Mouse (Mus musculus): ENCODE results near the gene Fez1. TPM values are rescaled to one million over a fixed set of nuclear protein-coding genes. Genes with fewer than 3 reads are reported as not detected.

The Fez1 gene
- 21.9 and 25.3 TPM in 2 replicates for polyA plus RNA-seq (2014; fragmentation: Nextera tagmentation; extraction: Ambion mirVana)

DNA sequence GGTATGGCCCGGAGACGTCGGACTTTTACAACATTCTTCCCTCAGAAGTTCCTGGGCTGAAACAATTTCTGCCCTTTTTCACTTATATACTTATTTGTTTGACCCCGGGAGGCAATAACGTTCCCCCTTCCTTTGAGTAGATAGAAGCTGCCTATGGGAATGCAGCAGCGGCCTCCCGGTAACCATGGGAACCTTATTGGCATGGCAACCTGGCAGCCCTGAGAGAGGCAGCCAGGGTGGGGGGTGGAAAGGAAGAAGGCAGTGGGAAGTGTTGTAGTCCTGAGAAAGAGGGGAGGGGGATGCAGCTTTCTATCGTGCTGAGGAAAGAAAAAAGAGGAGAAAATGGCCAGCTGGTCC is at the start of gene Fez1:
Gene Fez1, plus strand, starts transcription at position 221 of the 357 bp plus-strand sequence.
- ATAC-seq (replicated peaks; ENCODE audit: low FRiP score, low TSS enrichment, low read depth) (peak; percentile 83), DNase-seq (ENCODE audit: low spot score) (peak; percentile 70)
- peak within 1 kb of the TSS; percentile 20 for H3K4me2 ChIP-seq (ENCODE audit: low read length)
- peaks cover 9% of the 10 kb centered on the region for H3K4me1 ChIP-seq (replicated peaks; ENCODE audit: control insufficient read depth, insufficient read depth, low read length)
- H3K27me3 ChIP-seq (replicated peaks; ENCODE audit: control insufficient read depth, insufficient read depth, low read length) = no peaks in the 10 kb centered on the region
- under 1% methylated on average over 8 of the region's 8 CpGs for WGBS
- no peaks in the 10 kb centered on the region for H3K36me3 ChIP-seq (ENCODE audit: control insufficient read depth, insufficient read depth, low read length)
- no peak within 1 kb of the TSS for H3K4me3 ChIP-seq (ENCODE audit: low read depth, low read length)
- H3K9ac ChIP-seq (ENCODE audit: low read length) = no peak within 1 kb of the TSS
- H3K9me3 ChIP-seq (ENCODE audit: control insufficient read depth, low read length) = no peaks in the 10 kb centered on the region
- no peak within 1 kb of the TSS; the same call in 1 of the 2 replicates for H3K27ac ChIP-seq (ENCODE audit: low read depth)

DNA sequence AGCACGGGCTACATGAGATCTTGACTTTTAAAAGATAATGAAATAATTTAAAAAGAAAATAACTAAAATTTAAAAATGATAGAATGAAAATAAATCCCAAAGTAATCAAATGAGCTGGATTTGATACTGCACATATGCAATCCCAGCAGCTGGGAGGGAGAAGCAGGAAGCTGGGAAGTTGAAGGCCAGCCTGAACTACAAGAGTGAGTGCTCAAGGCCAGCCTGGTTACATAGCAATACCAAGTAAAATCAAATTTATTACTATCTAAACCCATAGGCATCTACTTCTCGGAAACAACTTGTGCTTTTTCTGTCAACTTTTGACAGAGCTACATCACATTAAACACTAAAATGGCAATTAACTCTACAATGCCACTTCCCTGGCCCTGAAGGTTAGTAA is 37.7 kb upstream of the Fez1 start:
- no peak overlapping the region for H3K4me2 ChIP-seq (ENCODE audit: low read length)
- no peaks in the 10 kb centered on the region for H3K27me3 ChIP-seq (replicated peaks; ENCODE audit: control insufficient read depth, insufficient read depth, low read length)
- H3K4me1 ChIP-seq (replicated peaks; ENCODE audit: control insufficient read depth, insufficient read depth, low read length) = no peaks in the 10 kb centered on the region
- no peak overlapping the region for H3K9ac ChIP-seq (ENCODE audit: low read length)
- no peaks in the 10 kb centered on the region for H3K9me3 ChIP-seq (ENCODE audit: control insufficient read depth, low read length)
- WGBS = 72% methylated on average over 2 of the region's 2 CpGs
- no peak overlapping the region for H3K27ac ChIP-seq (ENCODE audit: low read depth)
- ATAC-seq (replicated peaks; ENCODE audit: low FRiP score, low TSS enrichment, low read depth) (no peak), DNase-seq (ENCODE audit: low spot score) (no peak)
- H3K36me3 ChIP-seq (ENCODE audit: control insufficient read depth, insufficient read depth, low read length) = peaks cover 96% of the 10 kb centered on the region
- no peak overlapping the region for H3K4me3 ChIP-seq (ENCODE audit: low read depth, low read length)

DNA sequence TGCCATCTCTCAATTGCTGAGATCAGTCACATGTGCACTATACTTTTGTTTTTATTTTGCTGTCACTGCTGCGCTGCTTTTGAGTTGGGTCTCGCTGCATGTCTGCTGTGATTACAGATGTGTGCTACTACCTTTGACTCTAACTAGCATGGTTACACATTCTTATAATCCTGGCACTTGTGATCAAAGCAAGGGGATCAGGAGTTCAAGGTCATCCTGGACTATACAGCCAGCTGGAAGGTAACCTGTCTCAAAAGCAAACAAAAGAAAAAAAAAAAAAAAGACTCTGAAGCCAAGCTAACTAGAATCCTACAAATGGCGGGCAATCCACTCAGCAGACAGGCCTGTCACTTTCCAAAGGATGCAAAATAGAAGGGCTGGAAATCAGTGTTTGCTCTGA is 29.5 kb upstream of the Fez1 start:
- H3K36me3 ChIP-seq (ENCODE audit: control insufficient read depth, insufficient read depth, low read length) = peaks cover 55% of the 10 kb centered on the region
- no peak overlapping the region for H3K9ac ChIP-seq (ENCODE audit: low read length)
- H3K4me2 ChIP-seq (ENCODE audit: low read length) = no peak overlapping the region
- H3K4me3 ChIP-seq (ENCODE audit: low read depth, low read length) = no peak overlapping the region
- DNase-seq (ENCODE audit: low spot score) (no peak), ATAC-seq (replicated peaks; ENCODE audit: low FRiP score, low TSS enrichment, low read depth) (no peak)
- H3K27ac ChIP-seq (ENCODE audit: low read depth) = no peak overlapping the region
- WGBS = 92% methylated on average over 3 of the region's 3 CpGs
- H3K9me3 ChIP-seq (ENCODE audit: control insufficient read depth, low read length) = no peaks in the 10 kb centered on the region
- no peaks in the 10 kb centered on the region for H3K27me3 ChIP-seq (replicated peaks; ENCODE audit: control insufficient read depth, insufficient read depth, low read length)
- H3K4me1 ChIP-seq (replicated peaks; ENCODE audit: control insufficient read depth, insufficient read depth, low read length) = peaks cover 13% of the 10 kb centered on the region

DNA sequence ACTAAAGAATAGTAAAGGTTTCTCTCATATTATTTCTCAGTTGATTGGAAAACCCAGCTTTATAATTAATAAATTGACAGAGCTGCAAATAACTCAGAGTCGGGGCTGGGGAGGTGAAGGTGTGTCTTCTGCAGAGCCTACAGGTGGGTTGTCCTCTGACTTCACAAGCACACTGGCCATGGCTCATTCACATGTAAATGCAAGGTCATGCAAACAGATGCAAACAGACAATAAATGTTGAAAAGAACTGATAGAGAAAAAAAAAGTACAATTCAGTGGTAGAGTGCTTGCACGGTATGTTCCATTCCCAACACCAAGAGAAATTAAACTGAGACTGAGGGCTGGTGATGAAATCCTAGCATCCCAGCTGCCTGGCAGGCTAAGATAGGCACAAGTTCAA is 27.2 kb upstream of the Fez1 start:
- no peak overlapping the region for H3K4me3 ChIP-seq (ENCODE audit: low read depth, low read length)
- H3K27me3 ChIP-seq (replicated peaks; ENCODE audit: control insufficient read depth, insufficient read depth, low read length) = no peaks in the 10 kb centered on the region
- no peak for ATAC-seq (replicated peaks; ENCODE audit: low FRiP score, low TSS enrichment, low read depth)
- WGBS = 77% methylated on average over 2 of the region's 2 CpGs
- H3K36me3 ChIP-seq (ENCODE audit: control insufficient read depth, insufficient read depth, low read length) = peaks cover 32% of the 10 kb centered on the region
- peaks cover 13% of the 10 kb centered on the region for H3K4me1 ChIP-seq (replicated peaks; ENCODE audit: control insufficient read depth, insufficient read depth, low read length)
- no peak overlapping the region for H3K4me2 ChIP-seq (ENCODE audit: low read length)
- no peak overlapping the region for H3K9ac ChIP-seq (ENCODE audit: low read length)
- DNase-seq (ENCODE audit: low spot score) = no peak
- H3K27ac ChIP-seq (ENCODE audit: low read depth) = no peak overlapping the region
- no peaks in the 10 kb centered on the region for H3K9me3 ChIP-seq (ENCODE audit: control insufficient read depth, low read length)

DNA sequence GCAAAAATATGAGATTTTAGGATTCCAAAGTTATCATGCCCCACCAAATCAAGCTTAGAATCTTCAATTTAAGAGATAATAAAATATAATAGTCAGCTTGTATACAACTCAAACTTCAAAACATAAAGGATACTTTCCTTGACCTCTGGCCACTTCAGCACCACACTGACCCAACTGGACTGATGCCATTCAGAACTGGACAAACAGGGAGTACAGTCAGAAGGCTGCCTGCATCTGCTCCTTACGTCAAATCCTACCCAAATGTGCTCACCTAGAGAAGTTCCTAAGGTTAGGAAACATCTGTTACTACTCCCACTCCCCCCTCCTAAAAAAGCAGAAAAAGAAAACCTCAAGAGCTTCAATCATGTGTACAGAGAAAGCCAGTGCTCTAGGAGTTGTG is 26.1 kb upstream of the Fez1 start:
- 77% methylated on average over 1 of the region's 1 CpGs for WGBS
- Histone ChIP-seq H3K36me3 (ENCODE audit: control insufficient read depth, insufficient read depth, low read length) (peaks cover 24% of the 10 kb centered on the region), H3K4me1 (replicated peaks; ENCODE audit: control insufficient read depth, insufficient read depth, low read length) (peaks cover 13% of the 10 kb centered on the region), H3K9me3 (ENCODE audit: control insufficient read depth, low read length) (no peaks in the 10 kb centered on the region), H3K4me2 (ENCODE audit: low read length) (peak overlapping the region; percentile 79), H3K27me3 (replicated peaks; ENCODE audit: control insufficient read depth, insufficient read depth, low read length) (no peaks in the 10 kb centered on the region), H3K9ac (ENCODE audit: low read length) (no peak overlapping the region), H3K27ac (ENCODE audit: low read depth) (no peak overlapping the region), H3K4me3 (ENCODE audit: low read depth, low read length) (peak overlapping the region; percentile 80; the same call in 1 of the 2 replicates)
- DNase-seq (ENCODE audit: low spot score) (no peak), ATAC-seq (replicated peaks; ENCODE audit: low FRiP score, low TSS enrichment, low read depth) (no peak)

DNA sequence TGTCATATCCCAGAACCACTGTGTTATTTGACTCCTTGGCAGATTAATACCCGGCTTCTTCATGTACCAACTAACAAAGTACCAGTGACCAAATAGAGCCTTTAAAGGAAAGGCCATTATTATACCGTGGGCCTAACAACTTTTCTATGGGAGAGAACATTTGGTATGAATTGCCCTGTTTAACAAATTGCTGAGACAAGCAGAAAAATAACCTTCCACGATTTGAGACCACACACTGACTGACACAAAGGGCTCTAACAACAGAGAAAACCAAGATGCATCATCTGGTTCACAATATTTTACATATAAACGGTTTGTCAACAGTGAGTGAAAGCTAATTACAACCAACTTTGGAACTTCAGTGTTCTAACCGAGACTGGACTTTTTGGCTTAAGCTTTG is 25.4 kb upstream of the Fez1 start:
- H3K9me3 ChIP-seq (ENCODE audit: control insufficient read depth, low read length) = no peaks in the 10 kb centered on the region
- peak overlapping the region; percentile 80 for H3K4me3 ChIP-seq (ENCODE audit: low read depth, low read length)
- H3K4me1 ChIP-seq (replicated peaks; ENCODE audit: control insufficient read depth, insufficient read depth, low read length) = peaks cover 13% of the 10 kb centered on the region
- no peaks in the 10 kb centered on the region for H3K27me3 ChIP-seq (replicated peaks; ENCODE audit: control insufficient read depth, insufficient read depth, low read length)
- peak overlapping the region; percentile 87 for H3K9ac ChIP-seq (ENCODE audit: low read length)
- 18% methylated on average over 5 of the region's 5 CpGs for WGBS
- H3K4me2 ChIP-seq (ENCODE audit: low read length) = peak overlapping the region; percentile 79
- no peak overlapping the region for H3K27ac ChIP-seq (ENCODE audit: low read depth)
- DNase-seq (ENCODE audit: low spot score) = no peak
- H3K36me3 ChIP-seq (ENCODE audit: control insufficient read depth, insufficient read depth, low read length) = peaks cover 17% of the 10 kb centered on the region
- ATAC-seq (replicated peaks; ENCODE audit: low FRiP score, low TSS enrichment, low read depth) = no peak

DNA sequence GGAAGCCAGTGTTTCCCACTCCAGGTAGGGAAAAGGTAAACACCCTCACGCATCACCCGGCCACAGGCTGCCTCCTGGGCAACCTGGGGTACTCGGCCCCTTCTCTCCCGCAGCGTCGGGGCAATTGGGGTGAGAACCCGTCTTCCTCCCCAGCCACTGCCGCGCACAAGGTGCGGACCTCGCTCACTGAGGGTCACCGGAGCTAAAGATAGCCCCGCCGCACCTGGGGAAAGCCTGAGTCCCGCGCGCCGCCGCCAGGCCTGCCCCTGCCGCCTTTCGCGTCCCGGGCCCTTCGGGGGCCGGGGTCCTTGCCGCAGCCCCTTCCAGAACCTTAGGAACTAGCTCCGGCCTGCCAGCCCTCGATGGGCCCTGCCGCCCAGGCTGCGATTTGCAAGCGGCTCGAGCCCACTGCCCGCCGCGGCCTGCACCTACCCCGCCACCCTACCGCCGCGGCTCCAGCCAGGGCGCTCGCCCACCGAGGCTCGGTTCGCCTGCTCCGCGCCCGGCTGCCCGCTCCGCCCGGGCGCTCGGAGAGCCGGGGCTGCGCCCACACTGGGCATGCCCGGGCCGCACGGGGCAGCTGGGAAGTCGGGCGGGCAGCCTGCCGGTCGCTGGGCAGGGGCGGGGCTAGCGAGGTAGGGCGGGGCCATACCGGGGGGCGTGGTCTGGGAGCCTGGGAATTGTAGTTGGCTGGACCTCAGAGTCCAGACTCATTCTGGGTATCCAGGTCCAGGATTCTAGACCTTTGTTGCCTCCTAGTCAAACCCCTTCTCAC is 24.7 kb upstream of the Fez1 start, which contains the start of gene Ei24:
Gene Ei24, minus strand, starts transcription at position 613 of the 775 bp plus-strand sequence.
- WGBS = under 1% methylated on average over 64 of the region's 66 CpGs
- H3K9me3 ChIP-seq (ENCODE audit: control insufficient read depth, low read length) = no peaks in the 10 kb centered on the region
- no peaks in the 10 kb centered on the region for H3K27me3 ChIP-seq (replicated peaks; ENCODE audit: control insufficient read depth, insufficient read depth, low read length)
- H3K4me2 ChIP-seq (ENCODE audit: low read length) = peak within 1 kb of the TSS; percentile 79
- peak within 1 kb of the TSS; percentile 87 for H3K9ac ChIP-seq (ENCODE audit: low read length)
- peaks cover 13% of the 10 kb centered on the region for H3K4me1 ChIP-seq (replicated peaks; ENCODE audit: control insufficient read depth, insufficient read depth, low read length)
- H3K36me3 ChIP-seq (ENCODE audit: control insufficient read depth, insufficient read depth, low read length) = peaks cover 9% of the 10 kb centered on the region
- H3K27ac ChIP-seq (ENCODE audit: low read depth) = 0 out of 2 replicates have a peak within 1 kb of the TSS, but pooled peaks have one; percentile 30
- H3K4me3 ChIP-seq (ENCODE audit: low read depth, low read length) = peak within 1 kb of the TSS; percentile 80
- DNase-seq (ENCODE audit: low spot score) = peak; percentile 99
- ATAC-seq (replicated peaks; ENCODE audit: low FRiP score, low TSS enrichment, low read depth) = peak; percentile 97

DNA sequence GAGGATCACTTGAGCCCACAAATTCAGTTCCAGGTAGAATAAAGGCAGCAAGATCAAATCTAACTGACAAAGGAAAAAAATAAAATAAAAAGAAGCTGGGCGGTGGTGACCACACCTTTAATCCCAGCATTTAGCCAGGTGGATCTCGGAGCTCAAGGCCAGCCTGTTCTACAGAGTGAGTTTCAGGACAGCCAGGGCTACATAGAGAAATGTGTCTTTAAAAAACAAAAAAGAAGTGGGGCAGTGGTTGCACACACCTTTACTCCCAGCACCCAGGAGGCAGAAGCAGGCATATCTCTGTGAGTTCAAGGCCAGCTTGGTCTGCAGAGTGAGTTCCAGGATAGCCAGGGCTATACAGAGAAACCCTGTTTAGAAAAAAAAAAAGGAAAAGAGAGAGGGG is 19.7 kb upstream of the Fez1 start:
- no peaks in the 10 kb centered on the region for H3K36me3 ChIP-seq (ENCODE audit: control insufficient read depth, insufficient read depth, low read length)
- H3K9me3 ChIP-seq (ENCODE audit: control insufficient read depth, low read length) = no peaks in the 10 kb centered on the region

DNA sequence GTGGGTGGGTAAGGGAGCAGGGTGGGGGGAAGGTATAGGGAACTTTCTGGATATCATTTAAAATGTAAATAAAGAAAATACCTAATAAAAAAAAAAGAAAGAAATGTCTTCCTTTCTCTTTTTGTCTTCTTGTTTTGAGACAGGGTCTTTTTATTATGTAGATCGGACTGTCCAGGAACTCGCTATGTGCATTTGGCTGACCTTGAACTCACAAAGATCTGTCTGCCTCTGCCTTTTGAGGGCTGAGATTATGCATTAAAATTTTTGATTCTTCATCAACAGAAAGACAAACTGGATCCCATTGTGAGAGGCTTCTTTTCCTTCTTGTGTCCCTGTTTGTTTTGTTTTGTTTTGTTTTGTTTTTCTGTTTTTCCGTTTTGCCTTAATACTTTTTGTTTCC is 18.7 kb upstream of the Fez1 start:
- 86% methylated on average over 3 of the region's 3 CpGs for WGBS

More for the DNA sequence above, 19.7 kb upstream of the Fez1 start:
- Histone ChIP-seq H3K27ac (ENCODE audit: low read depth) (no peak overlapping the region), H3K4me2 (ENCODE audit: low read length) (no peak overlapping the region), H3K4me3 (ENCODE audit: low read depth, low read length) (no peak overlapping the region), H3K4me1 (replicated peaks; ENCODE audit: control insufficient read depth, insufficient read depth, low read length) (no peaks in the 10 kb centered on the region; the same call in 1 of the 2 replicates), H3K9ac (ENCODE audit: low read length) (no peak overlapping the region), H3K27me3 (replicated peaks; ENCODE audit: control insufficient read depth, insufficient read depth, low read length) (no peaks in the 10 kb centered on the region)
- no peak for DNase-seq (ENCODE audit: low spot score)
- WGBS = 83% methylated on average over 2 of the region's 2 CpGs
- ATAC-seq (replicated peaks; ENCODE audit: low FRiP score, low TSS enrichment, low read depth) = no peak

More for the DNA sequence above, 18.7 kb upstream of the Fez1 start:
- DNase-seq (ENCODE audit: low spot score) = no peak
- Histone ChIP-seq H3K4me1 (replicated peaks; ENCODE audit: control insufficient read depth, insufficient read depth, low read length) (no peaks in the 10 kb centered on the region; the same call in 1 of the 2 replicates), H3K4me2 (ENCODE audit: low read length) (no peak overlapping the region), H3K4me3 (ENCODE audit: low read depth, low read length) (no peak overlapping the region), H3K27ac (ENCODE audit: low read depth) (no peak overlapping the region), H3K9me3 (ENCODE audit: control insufficient read depth, low read length) (no peaks in the 10 kb centered on the region), H3K36me3 (ENCODE audit: control insufficient read depth, insufficient read depth, low read length) (no peaks in the 10 kb centered on the region), H3K9ac (ENCODE audit: low read length) (no peak overlapping the region), H3K27me3 (replicated peaks; ENCODE audit: control insufficient read depth, insufficient read depth, low read length) (no peaks in the 10 kb centered on the region)
- ATAC-seq (replicated peaks; ENCODE audit: low FRiP score, low TSS enrichment, low read depth) = no peak
